Mouse (Mus musculus): ENCODE measurements at regions not wholly inside any gene's neighbourhood (a gene's known extent, or its start where the extent isn't known, plus 50 kb on each side); places are given as distances from the start of the nearest gene placed in this dataset.

GRCm38 (mm10) chr13:34576392-34576791, 76.9 kb downstream of the Pxdc1 start:
- no peaks in the 10 kb centered on the region for H3K9me3 ChIP-seq (replicated peaks)
- H3K27me3 ChIP-seq (replicated peaks), result no peaks in the 10 kb centered on the region
- H3K27ac ChIP-seq, result no peak overlapping the region
- H3K4me2 ChIP-seq, result no peak overlapping the region
- no peak for ATAC-seq
- H3K36me3 ChIP-seq, result no peaks in the 10 kb centered on the region
- H3K4me3 ChIP-seq, result no peak overlapping the region
- H3K9ac ChIP-seq, result no peak overlapping the region
- H3K4me1 ChIP-seq, result no peaks in the 10 kb centered on the region
- 77% methylated on average over 2 of the region's 2 CpGs for WGBS (ENCODE audit: insufficient replicate concordance)

GRCm38 (mm10) chr13:34575997-34576314, 77.3 kb downstream of the Pxdc1 start:
- no peak for ATAC-seq
- 28% methylated on average over 1 of the region's 1 CpGs for WGBS (ENCODE audit: insufficient replicate concordance)
- H3K4me1 ChIP-seq, result no peaks in the 10 kb centered on the region

GRCm38 (mm10) chr13:34575179-34575996, 77.9 kb downstream of the Pxdc1 start:
- Histone ChIP-seq H3K9ac (no peak overlapping the region), H3K27me3 (replicated peaks) (no peaks in the 10 kb centered on the region), H3K9me3 (replicated peaks) (no peaks in the 10 kb centered on the region), H3K27ac (no peak overlapping the region), H3K36me3 (no peaks in the 10 kb centered on the region), H3K4me3 (no peak overlapping the region), H3K4me2 (no peak overlapping the region), H3K4me1 (no peaks in the 10 kb centered on the region)
- no peak for ATAC-seq
- 48% methylated on average over 2 of the region's 2 CpGs for WGBS (ENCODE audit: insufficient replicate concordance)

More at GRCm38 (mm10) chr13:34575997-34576314, 77.3 kb downstream of the Pxdc1 start:
- H3K9ac ChIP-seq, result no peak overlapping the region
- H3K4me2 ChIP-seq, result no peak overlapping the region
- no peaks in the 10 kb centered on the region for H3K27me3 ChIP-seq (replicated peaks)
- no peaks in the 10 kb centered on the region for H3K9me3 ChIP-seq (replicated peaks)
- H3K36me3 ChIP-seq, result no peaks in the 10 kb centered on the region
- no peak overlapping the region for H3K4me3 ChIP-seq
- no peak overlapping the region for H3K27ac ChIP-seq

- Histone ChIP-seq H3K4me3 (no peak overlapping the region), H3K4me1 (no peaks in the 10 kb centered on the region), H3K27ac (no peak overlapping the region), H3K9ac (no peak overlapping the region), H3K4me2 (no peak overlapping the region), H3K9me3 (replicated peaks) (no peaks in the 10 kb centered on the region), H3K36me3 (no peaks in the 10 kb centered on the region), H3K27me3 (replicated peaks) (no peaks in the 10 kb centered on the region)
- WGBS (ENCODE audit: insufficient replicate concordance), result 52% methylated on average over 2 of the region's 2 CpGs
- ATAC-seq, result no peak
Measured at GRCm38 (mm10) chr13:34569312-34569711, 84.0 kb downstream of the Pxdc1 start.

- H3K27me3 ChIP-seq (replicated peaks), result no peaks in the 10 kb centered on the region
- no peak overlapping the region for H3K27ac ChIP-seq
- H3K4me2 ChIP-seq, result no peak overlapping the region
- no peak overlapping the region for H3K4me3 ChIP-seq
- H3K36me3 ChIP-seq, result no peaks in the 10 kb centered on the region
- H3K9ac ChIP-seq, result no peak overlapping the region
- H3K4me1 ChIP-seq, result no peaks in the 10 kb centered on the region
- no peaks in the 10 kb centered on the region for H3K9me3 ChIP-seq (replicated peaks)
- no peak for ATAC-seq
- WGBS (ENCODE audit: insufficient replicate concordance), result 58% methylated on average over 1 of the region's 1 CpGs
Measured at GRCm38 (mm10) chr13:34566687-34567086, 86.6 kb downstream of the Pxdc1 start.

- 53% methylated on average over 5 of the region's 5 CpGs for WGBS (ENCODE audit: insufficient replicate concordance)
- no peak for ATAC-seq
- no peak overlapping the region for H3K4me2 ChIP-seq
- no peaks in the 10 kb centered on the region for H3K9me3 ChIP-seq (replicated peaks)
- H3K27me3 ChIP-seq (replicated peaks), result no peaks in the 10 kb centered on the region
- H3K36me3 ChIP-seq, result no peaks in the 10 kb centered on the region
- no peak overlapping the region for H3K4me3 ChIP-seq
- no peak overlapping the region for H3K27ac ChIP-seq
- no peaks in the 10 kb centered on the region for H3K4me1 ChIP-seq
- no peak overlapping the region for H3K9ac ChIP-seq
Measured at GRCm38 (mm10) chr13:34550130-34550884, 103.0 kb downstream of the Pxdc1 start.

- Histone ChIP-seq H3K4me3 (no peak overlapping the region), H3K4me1 (no peaks in the 10 kb centered on the region), H3K36me3 (no peaks in the 10 kb centered on the region), H3K9me3 (replicated peaks) (no peaks in the 10 kb centered on the region), H3K4me2 (no peak overlapping the region), H3K9ac (no peak overlapping the region), H3K27ac (no peak overlapping the region), H3K27me3 (replicated peaks) (no peaks in the 10 kb centered on the region)
- WGBS (ENCODE audit: insufficient replicate concordance), result 65% methylated on average over 2 of the region's 2 CpGs
- ATAC-seq, result no peak
Measured at GRCm38 (mm10) chr13:34540646-34541045, 112.6 kb downstream of the Pxdc1 start.

- H3K9ac ChIP-seq, result no peak overlapping the region
- H3K27me3 ChIP-seq (replicated peaks), result no peaks in the 10 kb centered on the region
- H3K4me3 ChIP-seq, result no peak overlapping the region
- no peaks in the 10 kb centered on the region for H3K4me1 ChIP-seq
- H3K27ac ChIP-seq, result no peak overlapping the region
- no peak for ATAC-seq
- H3K4me2 ChIP-seq, result no peak overlapping the region
- WGBS (ENCODE audit: insufficient replicate concordance), result 68% methylated on average over 2 of the region's 2 CpGs
- no peaks in the 10 kb centered on the region for H3K36me3 ChIP-seq
- H3K9me3 ChIP-seq (replicated peaks), result peaks cover 4% of the 10 kb centered on the region; the same call in 1 of the 2 replicates
Measured at GRCm38 (mm10) chr13:34533896-34534295, 119.4 kb downstream of the Pxdc1 start.

GRCm38 (mm10) chr13:34511332-34511731, 142.0 kb downstream of the Pxdc1 start:
- Histone ChIP-seq H3K27ac (no peak overlapping the region), H3K27me3 (replicated peaks) (no peaks in the 10 kb centered on the region), H3K9ac (no peak overlapping the region), H3K4me1 (no peaks in the 10 kb centered on the region), H3K4me2 (no peak overlapping the region), H3K36me3 (no peaks in the 10 kb centered on the region), H3K4me3 (no peak overlapping the region), H3K9me3 (replicated peaks) (no peaks in the 10 kb centered on the region)
- 64% methylated on average over 3 of the region's 3 CpGs for WGBS (ENCODE audit: insufficient replicate concordance)
- no peak for ATAC-seq

GRCm38 (mm10) chr13:34507224-34507623, 146.1 kb downstream of the Pxdc1 start:
- Histone ChIP-seq H3K4me3 (no peak overlapping the region), H3K4me1 (no peaks in the 10 kb centered on the region), H3K36me3 (no peaks in the 10 kb centered on the region), H3K9ac (no peak overlapping the region), H3K9me3 (replicated peaks) (no peaks in the 10 kb centered on the region), H3K27ac (no peak overlapping the region), H3K4me2 (no peak overlapping the region), H3K27me3 (replicated peaks) (no peaks in the 10 kb centered on the region)
- 70% methylated on average over 2 of the region's 2 CpGs for WGBS (ENCODE audit: insufficient replicate concordance)
- no peak for ATAC-seq

- Histone ChIP-seq H3K27ac (no peak overlapping the region), H3K4me3 (no peak overlapping the region), H3K4me1 (no peaks in the 10 kb centered on the region), H3K4me2 (no peak overlapping the region), H3K27me3 (replicated peaks) (no peaks in the 10 kb centered on the region), H3K9me3 (replicated peaks) (no peaks in the 10 kb centered on the region), H3K9ac (no peak overlapping the region), H3K36me3 (no peaks in the 10 kb centered on the region)
- 57% methylated on average over 2 of the region's 2 CpGs for WGBS (ENCODE audit: insufficient replicate concordance)
- ATAC-seq, result no peak
Measured at GRCm38 (mm10) chr13:34505861-34506260, 147.4 kb downstream of the Pxdc1 start.

GRCm38 (mm10) chr13:34504879-34505278, 148.4 kb downstream of the Pxdc1 start:
- no peaks in the 10 kb centered on the region for H3K4me1 ChIP-seq
- ATAC-seq, result no peak
- H3K27me3 ChIP-seq (replicated peaks), result no peaks in the 10 kb centered on the region
- H3K9ac ChIP-seq, result no peak overlapping the region
- H3K27ac ChIP-seq, result no peak overlapping the region
- H3K4me3 ChIP-seq, result no peak overlapping the region
- no peaks in the 10 kb centered on the region for H3K36me3 ChIP-seq
- WGBS (ENCODE audit: insufficient replicate concordance), result 62% methylated on average over 3 of the region's 3 CpGs
- H3K9me3 ChIP-seq (replicated peaks), result no peaks in the 10 kb centered on the region
- no peak overlapping the region for H3K4me2 ChIP-seq

All from liver, embryonic 12.5 days (tissue).